In genomic region chr14:34821131-34821790, GRCm38 (mm10) we compare ENCODE assay signal across 8 mouse cellular contexts. TPM values are rescaled to one million over a fixed set of nuclear protein-coding genes. Genes with fewer than 3 reads are reported as not detected.
A peak's percentile ranks its signal among the peaks of the same experiment; 100 is the strongest.
DNase-seq lines count a peak whose midpoint lies in the region; ATAC-seq lines count a peak whose summit lies in the region.

No protein-coding gene starts in this region.

- no peak overlapping the region for H3K9ac ChIP-seq in lung, embryonic 15.5 days
- H3K9ac ChIP-seq in forebrain, embryonic 13.5 days = peak overlapping the region; percentile 74
- no peak overlapping the region for H3K9ac ChIP-seq in intestine, embryonic 16.5 days (ENCODE audit: low read depth, low read length)
- H3K9ac ChIP-seq in neural tube, embryonic 13.5 days = peak overlapping the region; percentile 88

- ATAC-seq in lung, embryonic 15.5 days (ENCODE audit: borderline replicate concordance, extremely low read depth, low FRiP score, low TSS enrichment) = no peak
- no peak for ATAC-seq in forebrain, embryonic 13.5 days
- ATAC-seq in intestine, embryonic 16.5 days = no peak
- no peak for ATAC-seq in neural tube, embryonic 13.5 days (ENCODE audit: low read depth)

- H3K36me3 ChIP-seq in lung, embryonic 15.5 days = no peaks in the 10 kb centered on the region
- no peaks in the 10 kb centered on the region for H3K36me3 ChIP-seq in forebrain, embryonic 13.5 days (ENCODE audit: poor library complexity, severe bottlenecking)
- no peaks in the 10 kb centered on the region for H3K36me3 ChIP-seq in intestine, embryonic 16.5 days (ENCODE audit: control insufficient read depth, insufficient read depth, low read length)
- no peaks in the 10 kb centered on the region for H3K36me3 ChIP-seq in neural tube, embryonic 13.5 days

- WGBS in lung, embryonic 15.5 days = 1% methylated on average over 26 of the region's 26 CpGs
- WGBS in forebrain, embryonic 13.5 days = 3% methylated on average over 26 of the region's 26 CpGs
- 2% methylated on average over 26 of the region's 26 CpGs for WGBS in intestine, embryonic 16.5 days
- 1% methylated on average over 26 of the region's 26 CpGs for WGBS in neural tube, embryonic 13.5 days

- H3K4me2 ChIP-seq in lung, embryonic 15.5 days = peak overlapping the region; percentile 75
- peak overlapping the region; percentile 86 for H3K4me2 ChIP-seq in forebrain, embryonic 13.5 days
- H3K4me2 ChIP-seq in intestine, embryonic 16.5 days (ENCODE audit: low read depth, low read length) = 0 out of 2 replicates have a peak overlapping the region, but pooled peaks have one; percentile 4
- H3K4me2 ChIP-seq in neural tube, embryonic 13.5 days = peak overlapping the region; percentile 83

- no peak for DNase-seq in lung, adult 18-20 months
- no peak for DNase-seq in gastrocnemius, adult 18-20 months (ENCODE audit: low spot score)
- DNase-seq in T-cell, adult 2 months (ENCODE audit: low spot score) = no peak
- DNase-seq in B cell, adult 2 months = no peak

- H3K9me3 ChIP-seq in lung, embryonic 15.5 days = no peaks in the 10 kb centered on the region
- H3K9me3 ChIP-seq in forebrain, embryonic 13.5 days (replicated peaks) = no peaks in the 10 kb centered on the region
- H3K9me3 ChIP-seq in intestine, embryonic 16.5 days (ENCODE audit: control insufficient read depth, low read length) = no peaks in the 10 kb centered on the region
- no peaks in the 10 kb centered on the region for H3K9me3 ChIP-seq in neural tube, embryonic 13.5 days

- H3K27ac ChIP-seq in lung, embryonic 15.5 days = no peak overlapping the region
- H3K27ac ChIP-seq in forebrain, embryonic 13.5 days = no peak overlapping the region
- H3K27ac ChIP-seq in intestine, embryonic 16.5 days (ENCODE audit: low read length) = no peak overlapping the region
- H3K27ac ChIP-seq in neural tube, embryonic 13.5 days (replicated peaks) = no peak overlapping the region

- H3K27me3 ChIP-seq in lung, embryonic 15.5 days = peaks cover 83% of the 10 kb centered on the region
- peaks cover 76% of the 10 kb centered on the region for H3K27me3 ChIP-seq in forebrain, embryonic 13.5 days
- peaks cover 77% of the 10 kb centered on the region for H3K27me3 ChIP-seq in intestine, embryonic 16.5 days (replicated peaks; ENCODE audit: control insufficient read depth, insufficient read depth, low read length)
- peaks cover 57% of the 10 kb centered on the region for H3K27me3 ChIP-seq in neural tube, embryonic 13.5 days

- peak overlapping the region; percentile 45; the same call in 1 of the 2 replicates for H3K4me3 ChIP-seq in lung, embryonic 15.5 days
- H3K4me3 ChIP-seq in forebrain, embryonic 13.5 days = peak overlapping the region; percentile 64
- H3K4me3 ChIP-seq in intestine, embryonic 16.5 days (ENCODE audit: low read length) = peak overlapping the region; percentile 55
- H3K4me3 ChIP-seq in neural tube, embryonic 13.5 days = peak overlapping the region; percentile 74

- H3K4me1 ChIP-seq in lung, embryonic 15.5 days = peaks cover 18% of the 10 kb centered on the region
- peaks cover 42% of the 10 kb centered on the region for H3K4me1 ChIP-seq in forebrain, embryonic 13.5 days
- H3K4me1 ChIP-seq in intestine, embryonic 16.5 days (ENCODE audit: control insufficient read depth, insufficient read depth, low read length) = peaks cover 15% of the 10 kb centered on the region
- peaks cover 51% of the 10 kb centered on the region for H3K4me1 ChIP-seq in neural tube, embryonic 13.5 days (replicated peaks)

RNA-seq across cellular contexts. Expression of gene Grid1, which starts 1.4 kb away (rescaled TPM):
- 0.19 and 0.40 TPM in 2 replicates for polyA plus RNA-seq in lung, embryonic 15.5 days (2015; fragmentation: Nextera tagmentation; extraction: Ambion mirVana)
- polyA plus RNA-seq in forebrain, embryonic 13.5 days (2015; fragmentation: Nextera tagmentation; extraction: Ambion mirVana) = 1.2 and 1.7 TPM in 2 replicates
- 0.15 and 0.16 TPM in 2 replicates for polyA plus RNA-seq in intestine, embryonic 16.5 days (2015; fragmentation: Nextera tagmentation; extraction: Ambion mirVana)
- polyA plus RNA-seq in neural tube, embryonic 13.5 days (2015; fragmentation: Nextera tagmentation; extraction: Ambion mirVana) = 4.2 and 5.2 TPM in 2 replicates
- total RNA-seq in gastrocnemius, adult 18-20 months (2021) = not detected

Comparison
In these comparisons a context has a peak if more than half of its experiments do, and no peak if none do; other contexts are left out.
1. H3K4me2 ChIP-seq: peak in every context shown above with its lines; median percentile 86 in forebrain, embryonic 13.5 days; 83 in neural tube, embryonic 13.5 days; 75 in lung, embryonic 15.5 days; 4 in intestine, embryonic 16.5 days.
2. H3K9ac ChIP-seq: peak in forebrain, embryonic 13.5 days (single experiment) and neural tube, embryonic 13.5 days (single experiment); none in lung, embryonic 15.5 days (single experiment) and intestine, embryonic 16.5 days (single experiment).
3. Peak in every context shown above with its lines, with median percentiles within 50 percentile points of each other: H3K4me3 ChIP-seq.